Mouse (Mus musculus): ENCODE measurements at regions not wholly inside any gene's neighbourhood (a gene's known extent, or its start where the extent isn't known, plus 50 kb on each side); places are given as distances from the start of the nearest gene placed in this dataset.

GRCm38 (mm10) chr13:51295872-51296271 lies 112.6 kb upstream of the S1pr3 start:
- DNase-seq (ENCODE audit: low spot score in 2 of 2), result no peak
- intact Hi-C loops (cut with DNase I), result no loop called here

GRCm38 (mm10) chr13:51297231-51297880 lies 111.1 kb upstream of the S1pr3 start:
- intact Hi-C loops (cut with DNase I), result no loop called here
- DNase-seq (ENCODE audit: low spot score in 2 of 2), result no peak

- intact Hi-C loops (cut with DNase I), result no loop called here
- DNase-seq (ENCODE audit: low spot score in 2 of 2), result no peak
These were observed 109.2 kb upstream of the S1pr3 start for GRCm38 (mm10) chr13:51299047-51299760.

GRCm38 (mm10) chr13:51301476-51301875 lies 107.0 kb upstream of the S1pr3 start:
- intact Hi-C loops (cut with DNase I), result no loop called here
- no peak for DNase-seq (ENCODE audit: low spot score in 2 of 2)

GRCm38 (mm10) chr13:51303112-51303511 lies 105.3 kb upstream of the S1pr3 start:
- DNase-seq (ENCODE audit: low spot score in 2 of 2), result no peak
- intact Hi-C loops (cut with DNase I), result no loop called here

GRCm38 (mm10) chr13:51304631-51305030 lies 103.8 kb upstream of the S1pr3 start:
- no peak for DNase-seq (ENCODE audit: low spot score in 2 of 2)
- intact Hi-C loops (cut with DNase I), result no loop called here

GRCm38 (mm10) chr13:51309446-51309845 lies 99.0 kb upstream of the S1pr3 start:
- no peak for DNase-seq (ENCODE audit: low spot score in 2 of 2)
- intact Hi-C loops (cut with DNase I), result no loop called here

GRCm38 (mm10) chr13:51310041-51310440 lies 98.4 kb upstream of the S1pr3 start:
- intact Hi-C loops (cut with DNase I), result no loop called here
- no peak for DNase-seq (ENCODE audit: low spot score in 2 of 2)

- no peak for DNase-seq (ENCODE audit: low spot score in 2 of 2)
- intact Hi-C loops (cut with DNase I), result no loop called here
These were observed 96.7 kb upstream of the S1pr3 start for GRCm38 (mm10) chr13:51311679-51312255.

GRCm38 (mm10) chr13:51313129-51313850 lies 95.1 kb upstream of the S1pr3 start:
- intact Hi-C loops (cut with DNase I), result no loop called here
- DNase-seq (ENCODE audit: low spot score in 2 of 2), result no peak

GRCm38 (mm10) chr13:51314541-51314977 lies 93.9 kb upstream of the S1pr3 start:
- no peak for DNase-seq (ENCODE audit: low spot score in 2 of 2)
- intact Hi-C loops (cut with DNase I), result no loop called here

- intact Hi-C loops (cut with DNase I), result no loop called here
- DNase-seq (ENCODE audit: low spot score in 2 of 2), result no peak
These were observed 93.2 kb upstream of the S1pr3 start for GRCm38 (mm10) chr13:51315008-51315778.

- no peak for DNase-seq (ENCODE audit: low spot score in 2 of 2)
- intact Hi-C loops (cut with DNase I), result no loop called here
These were observed 92.7 kb upstream of the S1pr3 start for GRCm38 (mm10) chr13:51315779-51316041.

GRCm38 (mm10) chr13:51323058-51323715 lies 85.3 kb upstream of the S1pr3 start:
- intact Hi-C loops (cut with DNase I), result no loop called here

GRCm38 (mm10) chr13:51324714-51325113 lies 83.7 kb upstream of the S1pr3 start:
- intact Hi-C loops (cut with DNase I), result no loop called here
- DNase-seq (ENCODE audit: low spot score in 2 of 2), result no peak

More at GRCm38 (mm10) chr13:51323058-51323715, 85.3 kb upstream of the S1pr3 start:
- DNase-seq (ENCODE audit: low spot score in 2 of 2), result no peak

GRCm38 (mm10) chr13:51325298-51325697 lies 83.1 kb upstream of the S1pr3 start:
- intact Hi-C loops (cut with DNase I), result no loop called here
- DNase-seq (ENCODE audit: low spot score in 2 of 2), result no peak

GRCm38 (mm10) chr13:51326128-51326527 lies 82.3 kb upstream of the S1pr3 start:
- no peak for DNase-seq (ENCODE audit: low spot score in 2 of 2)
- intact Hi-C loops (cut with DNase I), result no loop called here

- intact Hi-C loops (cut with DNase I), result no loop called here
- DNase-seq (ENCODE audit: low spot score in 2 of 2), result peak; percentile 51 to 55
These were observed 80.1 kb upstream of the S1pr3 start for GRCm38 (mm10) chr13:51328131-51328970.

- DNase-seq (ENCODE audit: low spot score in 2 of 2), result no peak
- intact Hi-C loops (cut with DNase I), result no loop called here
These were observed 79.5 kb upstream of the S1pr3 start for GRCm38 (mm10) chr13:51328971-51329346.
